Mouse (Mus musculus) C2C12 (cell line): ENCODE measurements at regions not wholly inside any gene's neighbourhood (a gene's known extent, or its start where the extent isn't known, plus 50 kb on each side); places are given as distances from the start of the nearest gene placed in this dataset.

ENCODE experiments used
- H3K27me3 ChIP-seq: one replicate; pipeline ENCODE4 v1.6.1; 2011; ENCODE audit not compliant: control insufficient read depth, insufficient read depth, insufficient read length
- H3K36me3 ChIP-seq: one replicate; pipeline ENCODE4 v1.6.1; 2011; ENCODE audit not compliant: control insufficient read depth, insufficient read depth
- H3K4me3 ChIP-seq: one replicate; pipeline ENCODE4 v1.5.1; 2011; ENCODE audit warnings: mild to moderate bottlenecking, control low read depth; ENCODE audit not compliant: poor library complexity, insufficient read depth, severe bottlenecking
- H3K79me2 ChIP-seq: one replicate; pipeline ENCODE4 v1.6.1; 2011; ENCODE audit not compliant: control insufficient read depth, insufficient read depth
- H3K79me3 ChIP-seq: one replicate; pipeline ENCODE4 v1.6.1; 2011; ENCODE audit warnings: low read depth, control low read depth
- H3ac ChIP-seq: one replicate; pipeline ENCODE3; 2011; ENCODE audit warnings: low read depth; ENCODE audit not compliant: control insufficient read depth, insufficient read length
- CEBPB ChIP-seq: IDR thresholded peaks from one replicate; pipeline ENCODE4 v1.6.1; 2011; ENCODE audit warnings: low read depth, mild to moderate bottlenecking, control low read depth, moderate library complexity
- CTCF ChIP-seq: IDR thresholded peaks from one replicate; pipeline ENCODE4 v1.5.1; 2011; ENCODE audit not compliant: control insufficient read depth, insufficient read depth, insufficient read length
- FOSL1 ChIP-seq: IDR thresholded peaks from one replicate; pipeline ENCODE4 v1.8.0; 2011; ENCODE audit warnings: mild to moderate bottlenecking, low read length; ENCODE audit not compliant: poor library complexity, insufficient read depth, severe bottlenecking
- MAX ChIP-seq: IDR thresholded peaks from one replicate; pipeline ENCODE4 v1.6.1; 2011; ENCODE audit warnings: mild to moderate bottlenecking, control low read depth
- MYOD1 ChIP-seq: IDR thresholded peaks from one replicate; pipeline ENCODE4 v1.6.1; 2011; ENCODE audit warnings: low read depth; ENCODE audit not compliant: control insufficient read depth, insufficient read length
- MYOG ChIP-seq: IDR thresholded peaks from one replicate; pipeline ENCODE4 v1.6.1; 2011; ENCODE audit not compliant: control insufficient read depth, insufficient read length; ENCODE audit errors: extremely low read depth
- USF1 ChIP-seq: IDR thresholded peaks from one replicate; pipeline ENCODE4 v1.6.1; 2011; ENCODE audit warnings: low read depth, mild to moderate bottlenecking, control low read depth, moderate library complexity

- Histone ChIP-seq H3K79me2 (no peaks in the 10 kb centered on the region), H3K27me3 (no peaks in the 10 kb centered on the region), H3K79me3 (no peaks in the 10 kb centered on the region), H3K36me3 (no peaks in the 10 kb centered on the region), H3ac (no peak overlapping the region), H3K4me3 (no peak overlapping the region)
- TF ChIP-seq MYOG = no peak
- no peak for TF ChIP-seq MYOD1
- no peak for TF ChIP-seq MAX
- no peak for TF ChIP-seq USF1
- no peak for TF ChIP-seq CEBPB
- no peak for TF ChIP-seq FOSL1
- no peak for TF ChIP-seq CTCF
Measured at GRCm38 (mm10) chr16:86127391-86127790, 225.8 kb upstream of the Adamts5 start.

DNA sequence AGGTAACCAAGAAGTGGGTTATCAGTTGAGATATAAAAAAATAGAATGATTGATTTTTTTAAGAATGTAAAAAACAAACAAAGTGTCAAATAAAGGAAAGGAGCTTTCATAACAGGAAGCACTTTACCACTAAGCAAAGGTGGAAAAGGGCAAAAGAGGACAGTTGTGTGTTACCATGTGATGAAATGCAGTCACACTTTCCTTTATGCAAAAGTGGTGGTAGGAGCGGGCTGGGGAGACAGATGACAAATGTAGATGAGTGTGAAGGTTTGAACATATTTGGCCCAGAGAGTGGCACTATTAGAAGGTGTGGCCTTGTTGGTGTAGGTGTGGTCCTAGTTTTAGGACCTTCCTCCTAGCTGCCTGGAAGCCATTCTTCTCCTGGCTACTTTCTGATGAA lies 222.6 kb upstream of the Adamts5 start:
- Histone ChIP-seq H3K79me2 (no peaks in the 10 kb centered on the region), H3ac (no peak overlapping the region), H3K4me3 (no peak overlapping the region), H3K36me3 (no peaks in the 10 kb centered on the region), H3K27me3 (no peaks in the 10 kb centered on the region), H3K79me3 (no peaks in the 10 kb centered on the region)
- TF ChIP-seq MAX (no peak), USF1 (no peak)

DNA sequence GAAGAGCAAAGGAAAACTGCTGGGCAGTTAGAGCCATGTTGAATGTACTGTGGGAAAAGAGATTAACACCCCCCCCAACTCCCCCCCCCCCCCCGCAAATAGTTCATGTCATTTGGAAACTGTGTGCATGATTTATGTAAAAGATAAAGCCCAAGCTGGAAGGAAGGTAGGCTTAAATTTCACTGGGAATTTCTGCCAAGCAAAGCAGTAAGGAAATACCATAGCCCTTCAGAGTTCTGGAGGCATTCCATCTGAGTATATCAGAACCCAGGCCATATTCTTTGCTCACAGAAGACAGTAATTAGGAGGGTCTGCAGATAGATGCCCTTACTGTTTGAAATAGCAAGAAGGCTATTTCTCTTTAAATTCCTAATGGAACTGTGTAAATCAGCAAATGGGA lies 221.3 kb upstream of the Adamts5 start:
- Histone ChIP-seq H3ac (no peak overlapping the region), H3K36me3 (no peaks in the 10 kb centered on the region), H3K4me3 (no peak overlapping the region), H3K79me3 (no peaks in the 10 kb centered on the region), H3K79me2 (no peaks in the 10 kb centered on the region), H3K27me3 (no peaks in the 10 kb centered on the region)
- TF ChIP-seq MYOD1 (no peak), FOSL1 (no peak), CTCF (no peak), MAX (no peak), MYOG (no peak), CEBPB (no peak), USF1 (no peak)

DNA sequence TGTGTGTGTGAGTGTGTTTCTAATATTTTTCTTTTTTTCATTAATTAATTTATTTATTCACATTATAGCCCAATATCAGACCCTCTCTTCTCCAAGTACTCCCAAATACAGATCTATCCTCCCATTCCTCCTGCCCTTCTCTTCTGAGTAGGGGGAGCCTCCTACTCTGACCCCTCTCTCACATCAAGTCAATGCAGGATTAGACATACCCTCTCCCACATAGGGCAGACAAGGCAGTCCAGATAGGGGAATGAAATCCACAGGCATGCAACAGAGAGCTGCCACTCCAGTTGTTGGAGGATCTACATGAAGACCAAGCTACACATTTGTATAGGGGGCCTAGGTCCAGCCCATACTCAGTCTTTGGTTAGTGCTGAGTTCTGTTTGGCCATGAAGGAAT lies 216.3 kb upstream of the Adamts5 start:
- Histone ChIP-seq H3K4me3 (no peak overlapping the region), H3K27me3 (no peaks in the 10 kb centered on the region), H3K36me3 (no peaks in the 10 kb centered on the region), H3K79me2 (no peaks in the 10 kb centered on the region), H3K79me3 (no peaks in the 10 kb centered on the region), H3ac (no peak overlapping the region)
- TF ChIP-seq MAX (no peak), FOSL1 (no peak), USF1 (no peak)

- no peaks in the 10 kb centered on the region for H3K79me3 ChIP-seq
- H3K36me3 ChIP-seq = no peaks in the 10 kb centered on the region
- TF ChIP-seq CEBPB (no peak), MYOD1 (no peak), MYOG (no peak), CTCF (no peak), FOSL1 (no peak), MAX (no peak), USF1 (no peak)
- no peak overlapping the region for H3K4me3 ChIP-seq
- H3K27me3 ChIP-seq = no peaks in the 10 kb centered on the region
- no peaks in the 10 kb centered on the region for H3K79me2 ChIP-seq
- no peak overlapping the region for H3ac ChIP-seq
Measured at GRCm38 (mm10) chr16:86115587-86116376, 214.2 kb upstream of the Adamts5 start.

DNA sequence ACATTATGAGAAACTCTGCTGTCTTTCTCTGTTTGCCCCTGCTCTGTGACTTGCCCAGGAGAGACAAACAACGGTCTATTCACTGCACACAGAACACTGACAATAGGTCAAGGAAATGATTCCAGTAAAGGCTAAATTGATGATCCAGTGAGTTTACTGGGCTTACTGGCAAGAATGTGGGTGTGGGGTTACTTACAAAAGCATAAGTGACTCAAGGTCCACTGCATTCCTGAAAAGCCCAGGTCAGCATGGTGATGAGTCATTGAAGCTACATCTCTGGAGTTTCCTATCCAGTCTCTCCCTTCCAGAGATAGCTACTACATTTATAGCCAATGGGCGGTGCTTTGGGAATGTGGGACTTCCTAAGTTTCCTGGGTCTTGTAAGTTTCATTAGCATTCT lies 192.8 kb upstream of the Adamts5 start:
- no peaks in the 10 kb centered on the region for H3K27me3 ChIP-seq

More for the DNA sequence above, 192.8 kb upstream of the Adamts5 start:
- Histone ChIP-seq H3K79me2 (no peaks in the 10 kb centered on the region), H3K79me3 (no peaks in the 10 kb centered on the region), H3ac (no peak overlapping the region), H3K36me3 (no peaks in the 10 kb centered on the region), H3K4me3 (no peak overlapping the region)
- TF ChIP-seq CTCF = no peak
- no peak for TF ChIP-seq USF1
- no peak for TF ChIP-seq MYOG
- TF ChIP-seq MYOD1 = no peak
- TF ChIP-seq FOSL1 = peak; percentile 42
